Comparison of ENCODE assay signal across 9 mouse cellular contexts in genomic region chr3:128520671-128521103, GRCm38 (mm10).
DNase-seq lines count a peak whose midpoint lies in the region; ATAC-seq and TF ChIP-seq lines count a peak whose summit lies in the region.
"Had no signal": no experiment of that assay in that cellular context is flagged by ENCODE, and none has a peak within 500 bp of the region (broad histone marks: within the 10 kb centered on the region; RNA-seq: fewer than 3 reads in every experiment).

No protein-coding gene starts in this region.

- WGBS in forebrain, embryonic 13.5 days = 41% methylated on average over 7 of the region's 7 CpGs
- 78% methylated on average over 7 of the region's 7 CpGs for WGBS in forebrain, embryonic 11.5 days
- 32% methylated on average over 7 of the region's 7 CpGs for WGBS in heart, adult 2 months

- peaks cover 22% of the 10 kb centered on the region for H3K4me1 ChIP-seq in forebrain, embryonic 13.5 days
- H3K4me1 ChIP-seq in forebrain, embryonic 11.5 days (replicated peaks; ENCODE audit: control insufficient read depth, insufficient read depth, low read length) = no peaks in the 10 kb centered on the region
- H3K4me1 ChIP-seq in heart, adult 2 months (ENCODE audit: control insufficient read depth, insufficient read depth, low read length) = no peaks in the 10 kb centered on the region; the same call in 1 of the 2 replicates

- H3K9me3 ChIP-seq in forebrain, embryonic 13.5 days (replicated peaks) = no peaks in the 10 kb centered on the region
- no peaks in the 10 kb centered on the region for H3K9me3 ChIP-seq in forebrain, embryonic 11.5 days (ENCODE audit: control insufficient read depth, low read length)

- intact Hi-C loops in heart, adult 2 months (cut with DNase I) = no loop called here

- peak overlapping the region; percentile 48 for H3K4me2 ChIP-seq in forebrain, embryonic 13.5 days
- H3K4me2 ChIP-seq in forebrain, embryonic 11.5 days (ENCODE audit: low read depth, low read length, severe bottlenecking) = no peak overlapping the region

- no peaks in the 10 kb centered on the region for H3K36me3 ChIP-seq in forebrain, embryonic 13.5 days (ENCODE audit: poor library complexity, severe bottlenecking)
- no peaks in the 10 kb centered on the region for H3K36me3 ChIP-seq in forebrain, embryonic 11.5 days (ENCODE audit: control insufficient read depth, insufficient read depth, low read length)
- H3K36me3 ChIP-seq in heart, adult 2 months (ENCODE audit: control insufficient read depth, insufficient read depth, low read length) = no peaks in the 10 kb centered on the region

- no peaks in the 10 kb centered on the region for H3K79me2 ChIP-seq in heart, adult 2 months (replicated peaks; ENCODE audit: control insufficient read depth, insufficient read depth, low read length)

- no peak for DNase-seq in forebrain, embryonic 11.5 days (ENCODE audit: low spot score)
- DNase-seq in cerebellum, postnatal 25 days = peak; percentile 7 to 16
- DNase-seq in heart, adult 2 months = peak; percentile 48 to 64
- peak; percentile 53 to 77 for DNase-seq in layer of hippocampus, adult 2 months (ENCODE audit: low spot score in 2 of 2)
- peak; percentile 31 to 59 for DNase-seq in lung, postnatal 4 days
- DNase-seq in telencephalon, adult 2 months (ENCODE audit: low read depth, low spot score) = peak; percentile 55

- no peak overlapping the region for H3K4me3 ChIP-seq in forebrain, embryonic 13.5 days
- no peak overlapping the region for H3K4me3 ChIP-seq in forebrain, embryonic 11.5 days (ENCODE audit: low read depth, low read length)
- H3K4me3 ChIP-seq in heart, adult 2 months = no peak overlapping the region
- peak overlapping the region; percentile 40 for H3K4me3 ChIP-seq in layer of hippocampus, adult 2 months
- H3K4me3 ChIP-seq: erythroblast, embryonic 14.5 days had no signal

- TF ChIP-seq POLR2A in heart, adult 2 months (IDR thresholded peaks at IDR 0.05; ENCODE audit: insufficient read depth, low read depth, low read length) = no peak

- no peak overlapping the region for H3K9ac ChIP-seq in forebrain, embryonic 13.5 days
- H3K9ac ChIP-seq in forebrain, embryonic 11.5 days (ENCODE audit: low read length) = no peak overlapping the region
- no peak overlapping the region for H3K9ac ChIP-seq in heart, adult 2 months (ENCODE audit: low read depth, low read length)

- TF ChIP-seq EP300 in heart, adult 2 months (IDR thresholded peaks at IDR 0.05; ENCODE audit: insufficient read depth, low read depth, low read length) = 0 out of 2 replicates have a peak, but pooled peaks have one; percentile 25

- no peaks in the 10 kb centered on the region for H3K27me3 ChIP-seq in forebrain, embryonic 13.5 days
- no peaks in the 10 kb centered on the region for H3K27me3 ChIP-seq in forebrain, embryonic 11.5 days (ENCODE audit: control insufficient read depth, insufficient read depth, low read length)
- H3K27me3 ChIP-seq in heart, adult 2 months (ENCODE audit: control insufficient read depth, insufficient read depth, low read length) = no peaks in the 10 kb centered on the region

- peak; percentile 92 for ATAC-seq in forebrain, embryonic 13.5 days
- no peak; the same call in 1 of the 2 replicates for ATAC-seq in forebrain, embryonic 11.5 days (replicated peaks; ENCODE audit: low FRiP score)
- no peak for ATAC-seq in monocyte, adult 5-6 weeks (replicated peaks; ENCODE audit: insufficient number of reproducible peaks, low FRiP score, low TSS enrichment, poor library complexity, severe bottlenecking)

- no peak for TF ChIP-seq CTCF in heart, adult 2 months (IDR thresholded peaks at IDR 0.05)
- TF ChIP-seq CTCF in layer of hippocampus, adult 2 months (conservative IDR thresholded peaks at IDR 0.05) = no peak

- H3K27ac ChIP-seq in forebrain, embryonic 13.5 days = peak overlapping the region; percentile 63
- H3K27ac ChIP-seq in forebrain, embryonic 11.5 days (ENCODE audit: low read depth, low read length) = no peak overlapping the region
- H3K27ac ChIP-seq in heart, adult 2 months = no peak overlapping the region
- peak overlapping the region; percentile 88 for H3K27ac ChIP-seq in layer of hippocampus, adult 2 months

Comparison
In these comparisons a context has a peak if more than half of its experiments do, and no peak if none do; other contexts are left out.
1. H3K27ac ChIP-seq: peak in forebrain, embryonic 13.5 days (single experiment) and layer of hippocampus, adult 2 months (single experiment); none in forebrain, embryonic 11.5 days (single experiment) and heart, adult 2 months (single experiment).